Mouse (Mus musculus): Measurements from ENCODE around the gene Acad11. TPM values are rescaled to one million over a fixed set of nuclear protein-coding genes. Genes with fewer than 3 reads are reported as not detected.
A peak's percentile ranks its signal among the peaks of the same experiment; 100 is the strongest.

Gene Acad11
- polyA plus RNA-seq, 1 experiment = 6.2 TPM

DNA sequence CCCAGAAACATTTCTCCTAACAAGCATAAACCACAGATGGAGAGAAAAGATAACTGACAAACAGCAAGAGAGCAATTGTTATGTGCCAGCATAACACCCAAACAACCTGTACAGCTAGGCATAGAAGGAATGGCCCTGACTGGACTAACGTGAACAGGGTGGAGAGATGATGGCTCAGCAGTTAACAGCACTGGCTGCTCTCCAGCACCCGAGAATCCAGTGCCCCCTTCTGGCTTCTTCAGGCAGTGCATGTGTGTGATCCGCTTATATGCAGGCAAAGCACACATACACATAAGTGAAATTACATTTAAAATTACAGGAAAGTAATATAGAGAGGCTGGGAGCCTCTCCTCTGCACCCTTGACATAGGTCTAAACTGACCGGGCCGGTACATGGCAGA, 16.2 kb downstream of the Acad11 start:
- Histone ChIP-seq H3K4me2 (ENCODE audit: low read depth) (no peak overlapping the region), H3K79me2 (ENCODE audit: control insufficient read depth, insufficient read depth) (no peaks in the 10 kb centered on the region), H3K4me3 (no peak overlapping the region), H3K36me3 (ENCODE audit: control insufficient read depth, insufficient read depth) (no peaks in the 10 kb centered on the region), H3ac (ENCODE audit: control insufficient read depth, insufficient read length) (no peak overlapping the region), H3K27me3 (ENCODE audit: control insufficient read depth, insufficient read depth, insufficient read length) (no peaks in the 10 kb centered on the region)
- TF ChIP-seq REST (IDR thresholded peaks at IDR 0.05; ENCODE audit: insufficient read depth, insufficient read length) (no peak), E2F4 (IDR thresholded peaks at IDR 0.05; ENCODE audit: insufficient read depth) (no peak), MYOD1 (IDR thresholded peaks at IDR 0.05; ENCODE audit: control insufficient read depth in 1 of 3, insufficient read length in 2 of 3, low read depth in 2 of 3) (no peak), MAX (IDR thresholded peaks at IDR 0.05; ENCODE audit: low read depth) (no peak), MYOG (IDR thresholded peaks at IDR 0.05; ENCODE audit: control insufficient read depth in 1 of 3, insufficient read depth in 1 of 3, insufficient read length in 2 of 3, low read depth in 2 of 3) (no peak), POLR2A (IDR thresholded peaks at IDR 0.05; ENCODE audit: insufficient read length, low read depth) (no peak), TCF12 (IDR thresholded peaks at IDR 0.05; ENCODE audit: insufficient read depth, poor library complexity, severe bottlenecking) (no peak)

DNA sequence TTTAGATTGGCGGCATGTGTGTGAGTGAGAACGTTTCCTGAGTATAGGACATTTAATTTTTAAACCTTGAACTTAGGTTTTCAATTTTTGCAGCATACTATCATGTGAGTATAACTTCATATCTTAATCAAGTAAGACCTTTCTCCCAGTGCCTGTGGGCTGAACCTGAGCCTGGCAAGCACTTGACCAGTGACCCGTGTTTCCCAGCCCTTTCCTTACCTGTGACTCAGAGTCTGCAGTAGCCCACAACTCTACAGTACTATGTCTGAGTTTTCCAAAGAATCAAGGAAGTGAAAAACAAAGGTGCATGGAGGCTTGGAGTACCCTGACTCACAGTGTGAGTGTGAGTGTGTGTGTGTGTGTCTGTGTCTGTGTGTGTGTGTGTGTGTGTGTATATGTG, 16.9 kb downstream of the Acad11 start:
- H3K27me3 ChIP-seq (ENCODE audit: control insufficient read depth, insufficient read depth, insufficient read length) = no peaks in the 10 kb centered on the region
- TF ChIP-seq POLR2A (IDR thresholded peaks at IDR 0.05; ENCODE audit: insufficient read length, low read depth) = no peak
- TF ChIP-seq TCF12 (IDR thresholded peaks at IDR 0.05; ENCODE audit: insufficient read depth, poor library complexity, severe bottlenecking) = no peak
- TF ChIP-seq POLR2AphosphoS2 (IDR thresholded peaks at IDR 0.05; ENCODE audit: insufficient read length, low read depth) = no peak
- no peak for TF ChIP-seq REST (IDR thresholded peaks at IDR 0.05; ENCODE audit: insufficient read depth, insufficient read length)
- no peak for TF ChIP-seq MYOG (IDR thresholded peaks at IDR 0.05; ENCODE audit: control insufficient read depth in 1 of 3, insufficient read depth in 1 of 3, insufficient read length in 2 of 3, low read depth in 2 of 3)
- no peak for TF ChIP-seq CEBPB (IDR thresholded peaks at IDR 0.05; ENCODE audit: insufficient read depth, poor library complexity, severe bottlenecking)
- no peak for TF ChIP-seq E2F4 (IDR thresholded peaks at IDR 0.05; ENCODE audit: insufficient read depth)
- no peak for TF ChIP-seq SRF (IDR thresholded peaks at IDR 0.05; ENCODE audit: control insufficient read depth, insufficient read length, low read depth)
- no peak for TF ChIP-seq USF1 (IDR thresholded peaks at IDR 0.05; ENCODE audit: low read depth)
- no peak overlapping the region for H3ac ChIP-seq (ENCODE audit: control insufficient read depth, insufficient read length)
- no peak overlapping the region for H3K4me2 ChIP-seq (ENCODE audit: low read depth)
- H3K4me3 ChIP-seq = no peak overlapping the region
- H3K36me3 ChIP-seq (ENCODE audit: control insufficient read depth, insufficient read depth) = no peaks in the 10 kb centered on the region
- H3K79me2 ChIP-seq (ENCODE audit: control insufficient read depth, insufficient read depth) = no peaks in the 10 kb centered on the region

GRCm38 (mm10) chr9:104085730-104086429, 22.7 kb downstream of the Acad11 start:
- Histone ChIP-seq H3K4me3 (no peak overlapping the region), H3K79me2 (ENCODE audit: control insufficient read depth, insufficient read depth) (no peaks in the 10 kb centered on the region)

GRCm38 (mm10) chr9:104088555-104088954, 25.4 kb downstream of the Acad11 start:
- Histone ChIP-seq H3K4me2 (ENCODE audit: low read depth) (peak overlapping the region; percentile 65), H3K79me2 (ENCODE audit: control insufficient read depth, insufficient read depth) (no peaks in the 10 kb centered on the region)

More at GRCm38 (mm10) chr9:104085730-104086429, 22.7 kb downstream of the Acad11 start:
- Histone ChIP-seq H3K4me2 (ENCODE audit: low read depth) (no peak overlapping the region), H3K36me3 (ENCODE audit: control insufficient read depth, insufficient read depth) (no peaks in the 10 kb centered on the region), H3K27me3 (ENCODE audit: control insufficient read depth, insufficient read depth, insufficient read length) (no peaks in the 10 kb centered on the region), H3ac (ENCODE audit: control insufficient read depth, insufficient read length) (no peak overlapping the region)
- TF ChIP-seq MYOD1 (IDR thresholded peaks at IDR 0.05; ENCODE audit: control insufficient read depth in 1 of 3, insufficient read length in 2 of 3, low read depth in 2 of 3) (no peak), USF1 (IDR thresholded peaks at IDR 0.05; ENCODE audit: low read depth) (no peak), TCF12 (IDR thresholded peaks at IDR 0.05; ENCODE audit: insufficient read depth, poor library complexity, severe bottlenecking) (no peak), POLR2AphosphoS2 (IDR thresholded peaks at IDR 0.05; ENCODE audit: insufficient read length, low read depth) (no peak), CEBPB (IDR thresholded peaks at IDR 0.05; ENCODE audit: insufficient read depth, poor library complexity, severe bottlenecking) (no peak), MAX (IDR thresholded peaks at IDR 0.05; ENCODE audit: low read depth) (no peak), MYOG (IDR thresholded peaks at IDR 0.05; ENCODE audit: control insufficient read depth in 1 of 3, insufficient read depth in 1 of 3, insufficient read length in 2 of 3, low read depth in 2 of 3) (no peak), REST (IDR thresholded peaks at IDR 0.05; ENCODE audit: insufficient read depth, insufficient read length) (no peak), TCF3 (IDR thresholded peaks at IDR 0.05; ENCODE audit: insufficient read length, low read depth) (no peak), E2F4 (IDR thresholded peaks at IDR 0.05; ENCODE audit: insufficient read depth) (no peak), POLR2A (IDR thresholded peaks at IDR 0.05; ENCODE audit: insufficient read length, low read depth) (no peak), SRF (IDR thresholded peaks at IDR 0.05; ENCODE audit: control insufficient read depth, insufficient read length, low read depth) (no peak)

GRCm38 (mm10) chr9:104092945-104093344, 29.8 kb downstream of the Acad11 start:
- no peak for TF ChIP-seq MAX (IDR thresholded peaks at IDR 0.05; ENCODE audit: low read depth)
- TF ChIP-seq USF1 (IDR thresholded peaks at IDR 0.05; ENCODE audit: low read depth) = no peak
- TF ChIP-seq MYOG (IDR thresholded peaks at IDR 0.05; ENCODE audit: control insufficient read depth in 1 of 3, insufficient read depth in 1 of 3, insufficient read length in 2 of 3, low read depth in 2 of 3) = no peak
- TF ChIP-seq POLR2A (IDR thresholded peaks at IDR 0.05; ENCODE audit: insufficient read length, low read depth) = no peak
- no peak for TF ChIP-seq TCF3 (IDR thresholded peaks at IDR 0.05; ENCODE audit: insufficient read length, low read depth)
- no peak for TF ChIP-seq TCF12 (IDR thresholded peaks at IDR 0.05; ENCODE audit: insufficient read depth, poor library complexity, severe bottlenecking)
- TF ChIP-seq POLR2AphosphoS2 (IDR thresholded peaks at IDR 0.05; ENCODE audit: insufficient read length, low read depth) = no peak
- TF ChIP-seq REST (IDR thresholded peaks at IDR 0.05; ENCODE audit: insufficient read depth, insufficient read length) = no peak
- no peak for TF ChIP-seq CEBPB (IDR thresholded peaks at IDR 0.05; ENCODE audit: insufficient read depth, poor library complexity, severe bottlenecking)
- TF ChIP-seq SRF (IDR thresholded peaks at IDR 0.05; ENCODE audit: control insufficient read depth, insufficient read length, low read depth) = no peak
- no peak for TF ChIP-seq E2F4 (IDR thresholded peaks at IDR 0.05; ENCODE audit: insufficient read depth)
- Histone ChIP-seq H3K27me3 (ENCODE audit: control insufficient read depth, insufficient read depth, insufficient read length) (no peaks in the 10 kb centered on the region), H3K79me2 (ENCODE audit: control insufficient read depth, insufficient read depth) (no peaks in the 10 kb centered on the region), H3ac (ENCODE audit: control insufficient read depth, insufficient read length) (no peak overlapping the region), H3K4me3 (no peak overlapping the region), H3K4me2 (ENCODE audit: low read depth) (no peak overlapping the region), H3K36me3 (ENCODE audit: control insufficient read depth, insufficient read depth) (no peaks in the 10 kb centered on the region)

More at GRCm38 (mm10) chr9:104088555-104088954, 25.4 kb downstream of the Acad11 start:
- TF ChIP-seq USF1 (IDR thresholded peaks at IDR 0.05; ENCODE audit: low read depth) (no peak), CEBPB (IDR thresholded peaks at IDR 0.05; ENCODE audit: insufficient read depth, poor library complexity, severe bottlenecking) (no peak), POLR2A (IDR thresholded peaks at IDR 0.05; ENCODE audit: insufficient read length, low read depth) (no peak), MAX (IDR thresholded peaks at IDR 0.05; ENCODE audit: low read depth) (no peak)
- no peaks in the 10 kb centered on the region for H3K27me3 ChIP-seq (ENCODE audit: control insufficient read depth, insufficient read depth, insufficient read length)
- H3K4me3 ChIP-seq = no peak overlapping the region
- no peak overlapping the region for H3ac ChIP-seq (ENCODE audit: control insufficient read depth, insufficient read length)
- H3K36me3 ChIP-seq (ENCODE audit: control insufficient read depth, insufficient read depth) = no peaks in the 10 kb centered on the region
